Mouse (Mus musculus) limb, embryonic 10.5 days (tissue): Measurements from ENCODE around the gene Asgr1. TPM values are rescaled to one million over a fixed set of nuclear protein-coding genes. Genes with fewer than 3 reads are reported as not detected.
A peak's percentile ranks its signal among the peaks of the same experiment; 100 is the strongest.

Experiments
- DNase-seq: peaks from one replicate; pipeline ENCODE4 v3.0.0-alpha.2; 2017; ENCODE audit warnings: low spot score
- H3K27ac ChIP-seq: fragments of 300-500 bp; sonication (generic); 2 replicates; pipeline ENCODE4 v1.5.1; 2016; ENCODE audit warnings: mild to moderate bottlenecking
- H3K27me3 ChIP-seq: fragments of 300-500 bp; sonication (generic); 2 replicates; pipeline ENCODE4 v1.6.1; 2016; ENCODE audit warnings: low read depth, mild to moderate bottlenecking; ENCODE audit not compliant: poor library complexity, severe bottlenecking
- H3K36me3 ChIP-seq: fragments of 300-500 bp; sonication (generic); 2 replicates; pipeline ENCODE4 v1.6.1; 2016; ENCODE audit warnings: mild to moderate bottlenecking, moderate library complexity
- H3K4me1 ChIP-seq: fragments of 300-500 bp; sonication (generic); 2 replicates; pipeline ENCODE4 v1.6.1; 2016
- H3K4me3 ChIP-seq: fragments of 300-500 bp; sonication (generic); 2 replicates; pipeline ENCODE4 v1.5.1; 2016; ENCODE audit warnings: mild to moderate bottlenecking, moderate library complexity
- H3K9me3 ChIP-seq: fragments of 300-500 bp; sonication (generic); replicated peaks from 2 replicates; pipeline ENCODE4 v1.6.1; 2016; ENCODE audit warnings: mild to moderate bottlenecking
- WGBS: fragments of 180-500 bp; shearing (Covaris S2); methylation state at CpG from one replicate; pipeline ENCODE4 v1.1.7; 2016; 5-methylcytosine and 5-hydroxymethylcytosine counted together
- polyA plus RNA-seq: library from polyadenylated mRNA; unstranded; fragments of >200 nt; fragmentation: Nextera tagmentation; extraction: Ambion mirVana; gene quantifications from 2 replicates; pipeline ENCODE4 v1.2.1, GENCODE M21; 2016

Gene Asgr1
- polyA plus RNA-seq, 1 experiment from 2014 or later, result 0.71 TPM

DNA sequence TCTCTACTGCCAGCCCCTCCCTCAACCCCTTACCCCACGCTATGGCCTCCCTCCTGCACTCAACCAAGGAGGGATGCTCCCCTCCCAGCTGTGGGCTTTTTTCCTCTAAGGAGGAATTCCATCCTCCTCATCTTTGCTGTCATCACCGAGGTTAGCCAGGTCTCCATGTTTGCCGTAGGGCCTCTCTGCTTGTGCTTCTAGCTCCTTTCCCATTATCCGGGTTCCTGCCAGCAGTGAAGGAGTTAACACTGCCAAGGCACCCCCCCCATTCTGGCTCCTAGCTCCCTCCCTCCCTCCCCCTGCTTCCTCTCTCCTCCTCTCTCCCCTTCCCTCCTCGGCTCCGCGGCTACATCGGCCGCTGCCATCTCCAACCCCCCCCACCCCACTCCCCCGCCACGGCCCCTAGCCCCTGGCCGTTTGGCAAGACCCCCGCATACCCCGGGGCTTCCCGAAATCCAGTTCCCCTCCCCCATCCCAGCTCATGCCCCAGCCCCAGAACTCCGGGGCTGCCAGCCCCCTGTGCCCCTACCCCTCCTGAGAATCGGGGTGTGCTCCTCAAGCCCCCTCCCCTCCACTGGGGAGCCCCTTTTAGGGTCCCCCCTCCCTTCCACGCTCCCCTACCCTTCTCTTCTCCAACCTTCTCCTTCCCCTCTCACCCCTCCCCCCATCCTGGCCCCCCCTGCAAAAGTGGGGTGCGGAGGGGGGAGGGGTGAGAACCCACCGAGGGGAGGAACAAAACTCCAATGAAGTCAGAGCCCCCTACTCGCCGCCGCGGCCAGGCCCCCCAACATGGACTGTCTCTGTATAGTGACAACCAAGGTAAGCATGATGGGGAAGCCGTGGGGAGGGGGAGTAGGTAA is 35.5 kb upstream of the Asgr1 start:
- Histone ChIP-seq H3K36me3 (peaks cover 9% of the 10 kb centered on the region), H3K4me3 (peak overlapping the region; percentile 81), H3K4me1 (peaks cover 89% of the 10 kb centered on the region), H3K27ac (peak overlapping the region; percentile 96), H3K9me3 (no peaks in the 10 kb centered on the region), H3K27me3 (no peaks in the 10 kb centered on the region)
- peak; percentile 91 for DNase-seq
- WGBS, result 1% methylated on average over 24 of the region's 25 CpGs

DNA sequence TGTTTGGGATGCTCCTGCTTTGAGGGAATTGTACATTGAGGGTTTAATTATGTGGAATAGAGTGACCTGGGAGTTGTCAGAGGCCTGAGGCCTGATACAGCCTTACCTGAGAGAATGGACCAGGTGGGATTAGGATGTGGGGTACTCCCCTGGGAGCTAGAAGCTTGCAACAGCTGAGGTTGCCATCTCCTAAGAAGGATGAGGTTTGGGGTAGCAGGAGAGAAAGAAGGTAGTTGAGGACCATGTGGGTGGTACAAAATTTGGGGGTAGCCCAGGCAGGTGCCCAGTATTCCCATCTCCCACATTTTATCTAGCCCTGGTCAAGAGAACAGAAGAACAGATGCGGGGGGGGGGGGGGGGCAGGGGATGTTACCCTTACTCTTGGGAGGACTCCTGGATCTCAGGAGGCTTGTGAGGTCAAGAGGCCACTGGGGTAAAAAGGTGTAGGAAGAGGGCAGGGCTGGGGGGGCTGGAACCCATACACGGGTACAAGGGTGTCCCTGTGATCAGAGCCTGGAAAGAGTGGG is 34.3 kb upstream of the Asgr1 start:
- Histone ChIP-seq H3K27ac (peak overlapping the region; percentile 96), H3K36me3 (no peaks in the 10 kb centered on the region), H3K4me1 (peaks cover 90% of the 10 kb centered on the region), H3K27me3 (no peaks in the 10 kb centered on the region), H3K4me3 (peak overlapping the region; percentile 81), H3K9me3 (no peaks in the 10 kb centered on the region)
- no peak for DNase-seq
- WGBS, result 19% methylated on average over 2 of the region's 2 CpGs

GRCm38 (mm10) chr11:70020022-70020631 is 33.8 kb upstream of the Asgr1 start:
- Histone ChIP-seq H3K27me3 (no peaks in the 10 kb centered on the region), H3K4me3 (peak overlapping the region; percentile 81), H3K36me3 (no peaks in the 10 kb centered on the region), H3K9me3 (no peaks in the 10 kb centered on the region), H3K4me1 (peaks cover 87% of the 10 kb centered on the region), H3K27ac (peak overlapping the region; percentile 96)
- DNase-seq, result peak; percentile 42
- 18% methylated on average over 8 of the region's 8 CpGs for WGBS

GRCm38 (mm10) chr11:70020731-70021263 is 33.1 kb upstream of the Asgr1 start:
- under 1% methylated on average over 8 of the region's 8 CpGs for WGBS
- peak; percentile 77 for DNase-seq
- H3K4me3 ChIP-seq, result peak overlapping the region; percentile 81
- H3K27me3 ChIP-seq, result no peaks in the 10 kb centered on the region
- H3K27ac ChIP-seq, result peak overlapping the region; percentile 96
- H3K9me3 ChIP-seq, result no peaks in the 10 kb centered on the region
- H3K4me1 ChIP-seq, result peaks cover 88% of the 10 kb centered on the region
- H3K36me3 ChIP-seq, result no peaks in the 10 kb centered on the region

GRCm38 (mm10) chr11:70021264-70022132 is 32.4 kb upstream of the Asgr1 start:
- H3K27ac ChIP-seq, result peak overlapping the region; percentile 96
- H3K9me3 ChIP-seq, result no peaks in the 10 kb centered on the region
- no peaks in the 10 kb centered on the region for H3K27me3 ChIP-seq
- peaks cover 95% of the 10 kb centered on the region for H3K4me1 ChIP-seq
- peak; percentile 98 for DNase-seq
- peak overlapping the region; percentile 81 for H3K4me3 ChIP-seq
- H3K36me3 ChIP-seq, result no peaks in the 10 kb centered on the region
- 2% methylated on average over 40 of the region's 40 CpGs for WGBS

- peak; percentile 73 for DNase-seq
Observed at GRCm38 (mm10) chr11:70023481-70024150, 30.3 kb upstream of the Asgr1 start.

GRCm38 (mm10) chr11:70024151-70024514 is 29.8 kb upstream of the Asgr1 start:
- no peak for DNase-seq
- Histone ChIP-seq H3K36me3 (no peaks in the 10 kb centered on the region), H3K27me3 (no peaks in the 10 kb centered on the region), H3K4me1 (peaks cover 95% of the 10 kb centered on the region), H3K9me3 (no peaks in the 10 kb centered on the region), H3K4me3 (peak overlapping the region; percentile 53), H3K27ac (peak overlapping the region; percentile 63)
- WGBS, result 18% methylated on average over 6 of the region's 6 CpGs

More at GRCm38 (mm10) chr11:70023481-70024150, 30.3 kb upstream of the Asgr1 start:
- 7% methylated on average over 21 of the region's 29 CpGs for WGBS
- Histone ChIP-seq H3K9me3 (no peaks in the 10 kb centered on the region), H3K4me3 (peak overlapping the region; percentile 53), H3K27me3 (no peaks in the 10 kb centered on the region), H3K36me3 (no peaks in the 10 kb centered on the region), H3K27ac (peak overlapping the region; percentile 63), H3K4me1 (peaks cover 95% of the 10 kb centered on the region)

DNA sequence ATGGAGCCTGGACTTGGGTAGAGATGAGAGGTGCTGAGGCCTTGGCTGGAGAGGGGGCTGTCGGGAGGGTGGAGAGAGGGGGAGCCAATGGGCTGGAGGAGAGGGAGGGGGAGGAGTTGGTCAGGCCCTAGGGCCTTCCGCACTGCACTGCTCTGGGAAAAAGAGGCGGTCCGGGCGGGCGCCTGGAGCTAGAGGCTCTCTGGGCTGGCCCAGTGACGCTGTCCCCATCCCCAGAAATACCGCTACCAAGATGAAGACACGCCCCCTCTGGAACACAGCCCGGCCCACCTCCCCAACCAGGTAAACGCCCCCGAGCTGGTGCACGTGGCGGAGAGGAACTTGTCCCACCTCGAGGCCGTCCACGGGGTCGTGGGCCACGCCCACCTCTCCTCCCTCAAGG is 27.2 kb upstream of the Asgr1 start:
- no peaks in the 10 kb centered on the region for H3K27me3 ChIP-seq
- H3K4me1 ChIP-seq, result peaks cover 85% of the 10 kb centered on the region
- peak overlapping the region; percentile 81 for H3K27ac ChIP-seq
- under 1% methylated on average over 19 of the region's 19 CpGs for WGBS
- no peaks in the 10 kb centered on the region for H3K9me3 ChIP-seq
- peak; percentile 75 for DNase-seq
- peak overlapping the region; percentile 46 for H3K4me3 ChIP-seq
- peaks cover 17% of the 10 kb centered on the region for H3K36me3 ChIP-seq

DNA sequence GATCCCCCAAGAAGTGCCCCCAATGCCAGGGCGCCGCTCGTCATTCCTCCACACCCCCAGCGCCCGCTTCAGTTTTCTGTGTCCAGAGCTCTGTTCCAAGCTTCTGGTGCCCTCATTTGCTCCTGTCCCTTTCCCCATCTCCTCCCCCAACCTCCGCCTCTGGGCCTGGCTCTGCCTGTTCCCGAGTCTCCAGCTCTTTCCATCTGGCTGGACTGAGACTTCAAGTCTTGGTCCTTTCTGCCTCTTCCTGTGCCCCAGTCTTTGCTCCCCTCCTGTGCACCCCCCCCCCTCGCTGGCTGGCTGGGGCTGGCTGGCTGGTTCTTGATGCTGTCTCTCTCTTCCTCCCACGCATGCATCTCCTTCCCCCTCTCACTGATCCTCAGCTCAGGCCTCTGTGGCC is 26.5 kb upstream of the Asgr1 start:
- Histone ChIP-seq H3K27me3 (no peaks in the 10 kb centered on the region), H3K27ac (peak overlapping the region; percentile 81), H3K4me1 (peaks cover 80% of the 10 kb centered on the region), H3K4me3 (peak overlapping the region; percentile 46), H3K9me3 (no peaks in the 10 kb centered on the region), H3K36me3 (peaks cover 24% of the 10 kb centered on the region)
- DNase-seq, result peak; percentile 38
- 24% methylated on average over 8 of the region's 9 CpGs for WGBS

GRCm38 (mm10) chr11:70028401-70029129 is 25.3 kb upstream of the Asgr1 start:
- Histone ChIP-seq H3K9me3 (no peaks in the 10 kb centered on the region), H3K36me3 (peaks cover 36% of the 10 kb centered on the region), H3K27ac (peak overlapping the region; percentile 81), H3K27me3 (no peaks in the 10 kb centered on the region), H3K4me1 (peaks cover 68% of the 10 kb centered on the region), H3K4me3 (peak overlapping the region; percentile 51)
- no peak for DNase-seq
- 33% methylated on average over 12 of the region's 12 CpGs for WGBS

DNA sequence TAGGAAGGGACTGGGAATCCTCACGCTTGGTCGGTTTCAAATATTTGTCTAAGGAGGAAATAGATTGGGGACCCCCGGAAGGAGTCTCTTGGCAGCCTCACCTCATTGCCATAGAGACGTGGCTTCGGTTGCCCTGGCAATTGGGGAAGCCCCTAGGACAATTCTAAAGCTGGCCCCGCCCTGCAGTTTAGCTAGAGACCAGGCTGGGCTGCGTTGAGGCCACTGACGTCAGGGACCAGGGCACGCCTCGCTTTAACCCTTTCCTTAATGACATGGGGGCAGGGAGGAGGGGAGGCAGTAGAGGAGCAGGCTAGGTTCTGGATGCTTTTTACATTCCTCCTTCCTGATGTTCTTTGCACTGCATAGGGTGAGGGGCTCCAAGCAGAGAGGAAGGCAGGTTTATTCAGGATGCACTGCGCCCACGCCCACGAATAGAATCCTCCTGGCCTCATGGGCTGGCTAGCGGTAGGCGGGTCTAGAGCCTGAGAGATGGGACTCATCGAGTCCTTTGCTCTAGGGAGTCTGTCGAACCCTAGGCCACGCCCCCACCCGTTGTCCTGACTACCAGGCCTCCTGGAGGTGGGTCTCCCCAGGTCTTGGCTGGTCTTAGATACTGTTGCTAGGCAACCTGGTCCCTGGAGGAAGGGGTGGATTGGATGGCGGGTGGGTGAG is 24.6 kb upstream of the Asgr1 start:
- H3K36me3 ChIP-seq, result peaks cover 43% of the 10 kb centered on the region
- no peaks in the 10 kb centered on the region for H3K27me3 ChIP-seq
- no peaks in the 10 kb centered on the region for H3K9me3 ChIP-seq
- H3K4me1 ChIP-seq, result peaks cover 61% of the 10 kb centered on the region
- peak; percentile 91 for DNase-seq
- H3K4me3 ChIP-seq, result peak overlapping the region; percentile 51
- peak overlapping the region; percentile 81 for H3K27ac ChIP-seq
- WGBS, result under 1% methylated on average over 20 of the region's 20 CpGs
